Mouse (Mus musculus) olfactory bulb, adult 2 months (tissue): ENCODE measurements around the gene Psmd5.

ENCODE experiments used
- CTCF ChIP-seq: fragments of 200-500 bp; IDR thresholded peaks from 2 replicates; pipeline ENCODE4 v1.5.1; 2012; ENCODE audit warnings: low read depth, mild to moderate bottlenecking, low read length, moderate library complexity; ENCODE audit not compliant: insufficient read depth
- POLR2A ChIP-seq: fragments of 200-500 bp; IDR thresholded peaks from 2 replicates; pipeline ENCODE4 v1.6.1; 2012; ENCODE audit warnings: mild to moderate bottlenecking, low read depth, low read length, moderate library complexity; ENCODE audit not compliant: insufficient read depth

DNA sequence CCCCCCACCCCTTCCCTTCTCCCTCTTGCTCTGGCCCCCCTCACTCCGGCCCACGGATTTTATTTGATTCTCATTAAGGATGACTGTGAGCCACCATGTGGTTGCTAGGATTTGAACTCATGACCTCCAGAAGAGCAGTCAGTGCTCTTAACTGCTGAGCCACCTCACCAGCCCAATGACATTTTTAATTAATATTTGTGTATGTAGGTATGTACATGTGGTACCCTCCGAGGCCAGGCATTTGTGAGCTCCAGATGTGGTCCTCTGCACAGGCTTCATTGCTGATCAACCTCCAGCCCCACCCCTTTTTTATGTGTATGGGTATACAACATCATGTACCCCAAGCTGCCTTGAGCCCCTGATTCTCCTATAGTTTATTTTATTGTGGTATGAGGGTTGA, 71.0 kb downstream of the Psmd5 start:
- TF ChIP-seq CTCF (no peak), POLR2A (no peak)
